Mouse (Mus musculus) mesoderm, embryonic 11.5 days (tissue): Measurements from ENCODE around the gene Rabgap1l.

ENCODE experiments used
- DNase-seq: peaks from one replicate; pipeline ENCODE4 v3.0.0-alpha.2; 2012; ENCODE audit warnings: low read depth, low spot score

Rabgap1l gene

DNA sequence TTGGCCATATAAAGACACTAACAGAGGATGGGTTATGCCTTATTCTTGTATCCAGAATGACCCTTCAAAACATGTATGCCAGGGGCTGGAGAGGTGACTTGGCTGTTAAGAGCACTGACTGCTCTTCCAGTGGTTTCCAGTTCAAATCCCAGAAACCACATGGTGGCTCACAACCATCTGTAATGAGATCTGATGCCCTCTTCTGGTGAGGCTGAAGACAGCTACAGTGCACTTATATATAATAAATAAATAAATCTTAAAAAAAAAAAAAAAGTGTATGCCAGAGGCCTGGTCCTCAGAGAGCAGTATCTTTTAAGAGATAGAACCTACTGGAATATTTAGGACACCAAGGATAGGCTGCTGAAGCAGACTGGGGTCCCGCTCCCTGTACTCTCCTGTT is 414.6 kb downstream of the Rabgap1l start:
- DNase-seq, result no peak

DNA sequence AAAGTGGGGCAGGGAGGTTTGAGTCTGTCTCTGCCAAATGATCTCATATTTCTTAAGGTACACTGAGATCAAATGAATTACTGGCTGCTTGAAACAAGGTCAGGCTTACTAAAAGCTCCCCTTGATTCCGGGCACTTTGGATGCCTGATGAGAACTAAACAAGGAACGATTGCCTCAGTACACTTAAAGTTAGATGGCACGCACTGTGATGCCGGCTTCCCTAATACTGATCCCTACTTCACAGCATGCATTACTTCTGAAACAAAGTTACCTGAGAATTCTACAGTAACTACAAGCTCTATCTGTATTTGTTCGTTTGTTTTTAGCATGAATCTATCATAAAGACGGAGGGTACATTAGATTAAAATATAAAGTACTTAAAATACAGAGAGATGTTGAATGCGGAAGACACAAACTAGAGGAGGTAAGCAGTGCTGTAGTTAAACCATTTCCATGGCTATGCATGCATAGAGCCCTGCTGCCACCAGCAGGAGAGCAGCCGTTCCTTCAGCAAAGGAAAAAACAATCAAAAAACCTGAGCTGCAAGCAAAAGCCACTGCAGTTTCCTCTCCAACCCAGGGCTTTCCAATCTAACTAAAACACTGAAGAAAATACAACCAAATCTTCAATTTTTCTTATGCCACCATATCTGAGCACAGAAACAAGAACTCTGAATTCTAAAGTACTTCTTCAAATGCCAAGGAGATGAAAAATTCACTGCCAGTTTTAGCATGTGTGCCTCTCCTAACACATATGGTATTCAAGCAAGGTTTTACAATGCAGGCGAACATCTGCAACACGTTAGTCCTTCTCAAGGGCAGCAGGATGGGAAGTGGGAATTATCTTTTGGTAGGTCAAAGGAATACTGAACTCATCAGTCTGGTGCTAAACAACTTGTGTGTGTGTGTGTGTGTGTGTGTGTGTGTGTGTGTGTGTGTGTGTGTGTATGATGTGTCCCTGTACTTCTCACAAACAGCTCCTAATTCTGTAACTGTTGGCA is 415.4 kb downstream of the Rabgap1l start:
- peak; percentile 40 for DNase-seq

DNA sequence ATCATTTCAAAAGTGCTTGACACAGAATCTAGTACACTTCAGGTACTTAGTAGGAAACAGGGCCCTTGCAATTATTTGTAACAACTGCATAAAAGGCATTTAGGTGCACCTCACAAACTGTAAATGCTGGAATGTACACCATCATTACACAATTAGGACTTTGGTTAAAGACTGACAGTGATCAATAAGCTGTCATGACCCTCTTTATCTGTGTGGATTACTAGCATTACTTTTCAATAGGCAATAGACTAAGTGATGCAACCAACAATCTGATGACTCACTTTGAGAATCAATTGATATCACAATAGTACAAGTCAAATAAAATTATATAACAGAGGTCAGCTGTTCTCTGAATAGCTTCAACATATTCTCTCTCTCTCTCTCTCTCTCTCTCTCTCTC is 418.5 kb downstream of the Rabgap1l start:
- DNase-seq, result no peak

DNA sequence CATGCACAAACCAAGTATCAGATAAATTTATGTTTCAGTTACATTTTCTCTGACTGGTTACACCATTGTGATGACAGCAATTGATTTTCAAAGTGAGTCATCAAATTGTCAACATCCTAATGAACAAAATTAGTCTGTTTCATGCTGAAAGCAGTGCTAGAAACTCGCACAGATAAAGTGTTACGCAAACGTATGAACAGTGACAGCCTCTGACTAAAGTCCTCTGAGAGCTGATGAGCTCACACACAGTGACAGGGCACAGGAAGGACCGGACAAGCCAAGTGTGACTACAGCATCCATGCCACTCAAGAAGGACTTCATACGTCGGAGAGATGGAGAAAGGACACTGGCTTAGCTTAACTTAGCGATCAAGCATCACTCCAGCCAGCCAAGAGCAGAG is 419.7 kb downstream of the Rabgap1l start:
- DNase-seq, result no peak

DNA sequence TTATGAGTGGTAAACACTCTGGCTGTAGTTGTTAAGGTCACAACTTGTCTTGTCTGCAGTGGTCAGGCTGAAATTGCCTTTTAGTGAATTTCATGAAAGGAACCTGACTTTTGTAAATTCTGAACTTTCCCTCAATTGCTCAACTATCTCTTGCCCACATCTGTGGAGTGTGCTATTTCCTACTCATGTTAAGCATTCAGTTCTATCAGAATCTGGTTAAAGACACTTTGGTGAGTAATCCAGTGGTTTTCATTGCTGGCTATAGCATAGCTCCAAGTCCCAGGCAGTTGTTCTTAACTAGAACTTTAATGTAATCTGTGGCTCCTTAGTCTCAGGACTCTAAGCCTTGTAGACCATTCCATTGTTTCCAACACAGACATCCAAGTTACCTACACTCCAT is 421.3 kb downstream of the Rabgap1l start:
- DNase-seq, result no peak

DNA sequence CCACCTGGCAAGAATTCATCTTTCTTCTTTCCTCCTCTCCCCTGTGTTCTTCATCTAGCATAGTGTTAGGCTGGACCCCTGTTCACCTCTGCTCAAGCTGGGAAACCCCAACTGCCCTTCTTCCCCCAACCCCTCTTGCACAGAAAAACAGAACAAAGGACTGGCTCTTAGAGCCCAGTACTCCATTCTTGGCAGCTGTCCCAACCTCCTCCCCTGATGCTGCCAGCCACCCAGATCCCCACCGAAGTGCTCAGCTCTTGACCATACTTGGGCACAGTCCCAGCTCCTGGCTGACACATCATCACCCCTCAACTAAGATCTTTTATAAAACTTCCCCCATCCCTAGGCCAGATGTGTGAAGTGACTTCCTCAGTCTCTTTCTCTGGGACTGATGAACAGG is 422.5 kb downstream of the Rabgap1l start:
- DNase-seq, result no peak

DNA sequence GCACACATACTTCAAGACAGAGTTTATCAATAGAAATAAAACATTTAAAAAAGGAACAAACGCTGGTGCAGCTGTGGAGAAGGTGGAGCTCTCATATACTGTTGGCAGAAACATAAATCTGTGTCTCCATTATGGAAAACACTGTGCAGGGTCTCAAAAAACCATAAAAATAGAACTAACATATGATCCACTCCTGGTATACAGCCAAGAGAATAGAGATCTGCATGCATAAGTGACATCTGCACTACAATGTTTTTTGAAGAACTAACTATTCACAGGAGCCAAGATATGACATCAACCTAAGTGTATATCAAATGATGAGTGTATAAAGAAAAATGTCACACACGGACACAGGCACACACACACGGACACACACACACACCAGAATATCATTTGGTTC is 426.4 kb downstream of the Rabgap1l start:
- no peak for DNase-seq

DNA sequence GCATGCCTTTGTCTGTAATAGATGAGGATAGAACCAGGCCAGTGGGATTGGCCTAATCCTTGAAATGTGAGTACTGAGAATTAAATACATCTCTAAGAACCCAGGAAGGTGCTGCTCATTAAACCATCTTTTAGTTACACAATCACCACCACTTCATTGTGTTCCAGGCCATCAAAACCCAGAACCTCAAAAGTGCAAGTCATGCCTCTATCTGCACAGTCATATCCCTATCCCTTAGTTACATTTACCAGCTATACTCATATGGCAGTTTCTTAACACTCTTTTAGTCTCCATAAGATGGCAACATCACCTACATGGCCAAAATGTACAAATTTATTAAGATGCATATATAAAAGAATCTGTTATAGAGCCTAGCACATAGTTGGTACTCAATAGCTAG is 435.7 kb downstream of the Rabgap1l start:
- no peak for DNase-seq

DNA sequence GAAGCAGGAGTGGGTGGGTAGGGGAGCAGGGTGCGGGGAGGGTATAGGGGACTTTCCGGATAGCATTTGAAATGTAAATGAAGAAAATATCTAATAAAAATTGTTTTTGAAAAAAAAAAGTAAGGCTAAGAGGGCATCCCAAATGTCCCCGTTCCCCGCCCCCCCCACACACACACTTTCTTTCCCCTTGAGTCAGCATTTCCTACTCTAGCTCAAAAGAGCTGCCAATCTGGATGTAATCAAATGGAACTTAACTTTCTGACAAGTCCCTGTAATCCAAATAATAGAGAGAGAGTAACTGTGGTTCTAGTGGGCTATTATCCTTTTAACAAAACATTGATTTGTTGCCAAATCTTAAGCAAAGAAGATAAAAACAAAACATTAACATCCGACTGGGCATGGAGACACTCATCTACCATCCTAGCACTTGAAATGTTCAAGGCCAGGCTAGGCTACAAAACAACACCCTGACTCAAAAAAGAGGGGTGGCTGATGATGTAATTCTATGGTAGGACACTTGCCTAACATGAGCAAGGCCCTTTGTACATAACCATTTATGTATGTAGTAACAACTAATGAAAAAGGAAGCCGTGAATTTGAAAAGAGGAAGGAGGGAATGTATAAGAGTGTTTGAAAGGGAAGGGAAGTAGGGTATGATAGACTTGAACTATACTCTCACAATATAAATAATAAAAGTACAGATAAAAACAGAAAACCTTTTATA is 439.1 kb downstream of the Rabgap1l start:
- no peak for DNase-seq

DNA sequence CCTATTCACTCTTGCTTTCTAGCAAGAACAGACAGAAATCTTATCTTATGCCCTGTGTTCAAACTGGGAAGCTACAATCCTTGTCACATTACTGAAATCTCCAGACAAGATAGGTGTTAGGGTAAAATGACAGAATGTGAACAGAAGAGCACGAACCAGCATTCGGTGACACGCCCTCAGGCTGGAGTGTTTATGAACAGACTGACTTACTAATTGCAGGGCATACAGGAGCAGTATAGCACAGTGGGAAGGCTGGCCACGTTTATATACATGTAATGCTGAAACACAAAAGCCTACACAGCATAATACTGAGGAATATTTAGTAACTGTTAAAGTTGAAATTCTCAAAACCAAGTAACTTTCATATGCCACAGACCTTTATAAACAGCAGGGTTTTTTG is 440.7 kb downstream of the Rabgap1l start:
- no peak for DNase-seq

DNA sequence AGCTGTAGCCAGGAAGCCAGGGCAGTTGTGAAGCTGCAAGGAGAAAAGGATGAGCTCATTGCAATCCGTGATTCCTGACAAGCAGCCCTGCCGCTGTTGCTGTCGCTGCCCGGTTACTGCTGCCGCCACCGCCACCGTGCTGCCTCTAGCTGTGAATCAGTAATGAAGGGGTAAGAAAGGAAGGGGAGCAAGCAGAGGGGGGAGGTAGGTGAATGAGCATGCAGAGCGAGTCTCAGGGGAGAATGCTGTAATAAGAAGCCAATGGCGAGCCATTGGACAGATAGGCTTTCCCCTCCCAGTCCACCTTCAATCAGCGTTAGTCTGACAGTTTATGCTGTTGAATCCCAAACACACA is 441.2 kb downstream of the Rabgap1l start:
- peak; percentile 83 for DNase-seq

DNA sequence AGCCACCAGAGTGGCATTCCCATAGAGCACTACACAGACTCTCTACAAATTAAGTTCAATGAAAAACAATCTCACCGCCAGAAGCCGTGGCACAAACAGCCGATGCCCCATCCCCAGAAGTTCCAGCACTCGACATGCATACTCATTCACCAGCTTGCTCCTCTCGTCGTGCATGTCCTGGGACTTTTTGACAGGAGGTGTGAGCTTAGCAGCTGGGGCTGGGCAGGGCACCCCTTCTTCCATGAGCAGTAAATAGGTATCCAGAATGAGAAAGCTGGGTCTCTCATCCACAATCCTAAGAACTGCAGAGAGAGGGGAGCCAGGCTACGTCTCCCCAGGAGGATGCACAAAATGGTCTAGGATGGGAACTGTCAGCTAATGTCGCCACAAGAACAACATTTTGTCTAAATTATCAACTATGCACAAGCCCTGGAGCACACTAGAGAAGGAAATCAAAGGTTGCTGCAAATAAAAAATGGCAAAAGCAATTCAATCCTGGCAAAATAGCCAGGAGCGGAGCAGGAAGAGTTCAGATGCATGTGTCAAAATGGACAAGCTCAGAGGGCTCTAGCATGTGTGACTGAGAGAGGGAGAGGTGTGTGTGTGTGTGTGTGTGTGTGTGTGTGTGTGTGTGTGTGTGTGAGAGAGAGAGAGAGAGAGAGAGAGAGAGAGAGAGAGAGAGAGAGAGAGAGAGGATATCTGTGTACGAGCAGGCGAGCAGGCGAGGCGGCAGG is 441.7 kb downstream of the Rabgap1l start:
- DNase-seq, result no peak

DNA sequence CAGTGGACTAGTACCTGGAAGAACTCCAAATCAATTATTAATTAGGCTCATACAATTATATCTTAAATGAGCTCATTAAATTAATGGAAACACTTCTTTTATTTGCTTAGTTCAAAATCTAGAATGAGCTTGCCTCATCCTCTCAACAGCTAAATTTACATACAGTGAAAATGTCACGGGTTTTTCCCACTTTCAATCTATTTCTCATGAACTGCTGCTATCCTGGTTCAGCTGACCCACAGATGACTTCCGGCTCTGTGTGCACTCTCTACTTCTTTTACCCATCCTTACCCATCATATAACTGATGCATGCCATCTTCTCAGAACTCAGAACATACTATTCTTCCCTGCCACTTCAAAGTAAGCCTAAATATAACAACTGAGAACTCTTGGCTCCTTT is 452.4 kb downstream of the Rabgap1l start:
- no peak for DNase-seq

DNA sequence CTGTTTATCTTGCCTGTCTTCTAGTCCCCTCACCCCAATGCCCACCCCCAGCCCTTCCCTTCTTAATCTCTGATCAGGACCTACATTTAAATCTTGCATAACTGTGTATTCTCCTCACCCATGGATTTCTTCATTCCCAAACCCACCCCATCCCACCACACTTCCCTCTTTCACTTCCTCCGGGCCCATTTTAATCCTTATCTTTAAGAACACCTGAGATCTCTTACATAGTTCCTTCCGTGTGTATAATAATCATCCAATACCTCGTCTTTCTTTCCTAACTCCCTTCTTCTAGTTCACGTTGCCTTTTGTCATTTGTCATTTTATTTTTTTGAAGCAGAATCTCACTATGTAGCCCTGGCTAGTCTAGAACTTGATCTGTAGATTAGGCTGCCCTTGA is 453.6 kb downstream of the Rabgap1l start:
- no peak for DNase-seq

DNA sequence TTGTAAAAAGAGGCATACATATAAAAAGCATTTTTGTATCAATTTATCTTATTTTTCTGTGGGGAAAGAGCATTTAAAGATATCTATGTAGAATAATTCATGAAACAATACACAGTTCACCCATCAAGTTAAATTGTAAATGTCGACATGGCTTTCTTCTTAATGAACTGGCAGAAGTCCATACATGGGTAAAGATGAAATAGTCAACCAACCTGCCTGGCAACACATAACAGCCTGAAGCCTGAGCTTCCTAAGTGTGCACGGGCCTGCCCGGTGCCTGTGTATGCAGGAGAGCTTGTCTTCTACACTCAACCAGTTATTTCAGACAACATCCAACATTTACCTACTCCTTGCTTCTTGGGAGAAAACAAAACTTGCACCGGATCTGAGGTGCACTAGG is 458.2 kb downstream of the Rabgap1l start:
- DNase-seq, result no peak

DNA sequence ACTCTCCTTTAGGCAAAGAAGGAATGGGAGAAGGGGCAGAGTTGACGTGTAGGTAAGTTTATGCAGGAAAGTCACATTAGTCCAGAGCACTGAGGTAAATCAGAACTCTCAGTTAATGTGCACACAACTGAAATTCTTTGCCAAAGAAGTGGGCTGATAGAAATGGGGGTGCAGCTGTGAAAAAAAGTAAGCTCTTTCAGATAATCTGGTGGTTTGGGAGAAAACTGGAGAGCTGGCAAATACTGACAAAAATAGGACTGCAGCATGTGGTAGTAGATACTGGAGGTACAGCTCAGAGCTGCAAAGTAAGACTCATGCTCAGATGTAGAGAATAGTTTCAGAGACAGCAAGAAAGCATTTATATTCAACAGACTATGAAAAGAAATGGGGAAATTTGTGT is 462.2 kb downstream of the Rabgap1l start:
- DNase-seq, result no peak

DNA sequence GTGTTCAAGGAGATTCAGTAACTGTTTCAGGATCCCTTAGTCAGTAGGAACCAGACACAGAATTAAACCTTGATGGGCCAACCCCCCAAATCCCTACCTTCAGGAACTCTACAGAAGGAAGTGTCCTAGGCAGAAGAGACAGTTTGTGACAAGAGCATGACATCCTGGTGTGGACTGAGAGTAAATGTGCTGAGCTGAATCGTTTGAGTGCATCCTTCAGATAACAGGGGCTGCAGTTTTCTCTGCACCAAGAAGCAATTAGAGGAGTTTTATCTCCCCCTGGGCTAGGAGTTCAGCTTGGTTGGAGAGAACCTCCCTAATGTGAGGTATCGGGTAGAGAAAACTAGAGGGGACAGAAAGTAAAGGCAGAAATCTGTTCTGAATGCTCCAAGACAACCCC is 462.8 kb downstream of the Rabgap1l start:
- no peak for DNase-seq

DNA sequence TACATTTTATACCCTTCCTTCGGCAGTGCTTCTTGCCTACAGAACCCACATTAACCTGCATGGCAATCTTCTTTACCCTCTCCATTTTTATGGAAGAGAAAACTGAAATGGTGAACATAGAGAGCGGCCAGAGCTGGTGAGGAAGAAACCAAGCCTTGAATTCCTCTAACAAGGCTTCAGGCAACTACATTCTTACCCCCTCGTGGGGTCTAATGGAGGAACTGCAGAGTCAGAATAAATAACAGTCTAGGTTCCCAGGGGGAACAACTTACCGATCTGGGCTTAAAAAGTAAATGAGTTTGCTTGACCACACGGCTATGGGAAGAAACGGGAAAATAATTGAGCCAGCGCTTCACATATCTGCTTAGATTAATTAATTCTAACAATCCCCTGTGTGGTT is 463.2 kb downstream of the Rabgap1l start:
- no peak for DNase-seq

DNA sequence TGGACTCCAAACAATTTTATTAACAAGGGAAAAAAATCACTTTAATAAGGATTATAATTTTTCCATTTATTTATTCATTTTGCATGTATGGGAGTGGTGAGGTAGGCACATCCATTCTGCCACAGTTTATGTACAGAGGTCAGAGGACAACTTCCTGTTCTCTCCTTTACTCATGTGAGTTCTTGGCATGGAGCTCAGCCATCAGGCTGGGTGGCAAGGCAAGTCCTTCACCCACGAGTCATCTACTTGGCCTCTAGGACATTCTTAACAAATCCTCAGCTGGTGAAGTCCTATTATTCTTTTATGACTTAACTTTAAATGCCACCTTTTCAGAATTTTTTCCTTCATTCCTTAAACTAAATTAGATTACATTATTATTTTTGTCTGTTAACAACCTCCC is 465.5 kb downstream of the Rabgap1l start:
- no peak for DNase-seq

DNA sequence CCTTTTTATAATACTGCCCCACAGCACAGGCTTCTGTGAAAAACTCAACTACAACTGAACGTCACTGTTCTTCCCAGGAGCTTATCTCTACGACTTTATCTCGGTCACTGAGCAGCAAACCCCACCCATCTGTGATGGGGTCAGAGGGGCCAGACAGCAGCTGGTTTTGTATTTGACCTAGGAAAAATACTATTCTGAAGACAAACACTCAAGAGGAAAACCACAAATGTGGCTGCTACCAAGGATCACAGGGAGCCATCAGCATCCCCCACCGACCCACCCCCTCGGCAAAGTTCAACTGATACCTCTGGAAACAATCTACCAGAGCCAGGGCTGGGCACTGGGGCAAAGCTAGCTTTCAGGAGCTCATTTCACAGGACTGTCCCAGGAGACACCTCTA is 467.5 kb downstream of the Rabgap1l start:
- DNase-seq, result no peak

DNA sequence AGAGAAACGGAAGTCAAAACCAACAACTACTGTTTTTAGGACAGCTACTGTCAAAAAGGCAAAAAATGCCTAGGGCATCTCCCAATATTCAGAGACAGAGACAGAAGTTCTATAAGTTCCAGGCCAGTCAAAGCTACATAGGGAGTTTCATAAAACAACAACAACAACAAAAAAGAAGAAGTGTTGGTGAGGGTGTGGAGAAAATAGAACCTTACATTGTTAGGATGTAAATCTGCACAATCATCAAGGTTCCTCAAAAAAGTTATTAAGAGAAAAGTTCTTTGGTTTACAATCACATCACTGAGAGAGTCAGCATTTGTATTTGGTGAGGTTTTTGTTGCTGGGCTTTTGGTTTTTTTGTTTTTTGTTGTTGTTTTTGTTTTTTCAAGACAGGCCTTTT is 472.3 kb downstream of the Rabgap1l start:
- no peak for DNase-seq

DNA sequence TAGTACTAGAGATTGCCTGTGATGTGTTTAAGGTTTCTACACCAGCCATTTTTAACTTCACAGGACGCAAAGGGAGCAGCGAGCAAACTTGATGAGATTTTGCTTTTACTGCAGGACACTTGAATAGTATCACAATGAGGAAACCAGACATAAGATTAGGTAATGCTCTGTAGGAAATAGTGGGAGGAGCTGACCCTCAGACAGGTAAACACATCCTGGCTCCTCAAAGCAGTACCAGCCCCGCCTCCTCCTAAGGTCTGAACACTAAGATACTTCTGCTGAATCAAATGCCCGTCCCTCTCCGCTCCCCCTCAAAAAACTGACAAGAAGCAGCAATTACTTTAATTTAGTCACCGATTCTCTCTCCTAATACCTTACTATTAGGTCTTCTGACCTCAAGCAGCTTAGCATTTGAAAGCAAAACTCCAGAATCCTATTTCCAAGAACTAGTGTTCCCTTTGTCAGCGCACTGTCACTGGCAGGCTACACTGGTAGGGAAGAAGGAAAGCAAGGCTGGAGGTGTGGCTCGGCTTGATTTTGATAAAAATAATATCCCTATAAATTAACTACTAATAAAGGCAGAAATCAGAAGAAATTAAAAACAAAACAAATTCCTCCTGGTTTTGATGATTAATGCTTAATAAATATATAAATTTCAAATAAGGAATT is 474.8 kb downstream of the Rabgap1l start:
- DNase-seq, result no peak
